Mouse (Mus musculus): ENCODE measurements around the gene Atpaf1.
A peak's percentile ranks its signal among the peaks of the same experiment; 100 is the strongest.

Gene Atpaf1

GRCm38 (mm10) chr4:115799981-115800380, 15.4 kb downstream of the Atpaf1 start:
- DNase-seq (ENCODE audit: low spot score in 2 of 2) = no peak

- DNase-seq (ENCODE audit: low spot score in 2 of 2) = no peak
Observed at GRCm38 (mm10) chr4:115812326-115812725, 27.7 kb downstream of the Atpaf1 start.

GRCm38 (mm10) chr4:115815606-115816005, 31.0 kb downstream of the Atpaf1 start:
- no peak for DNase-seq (ENCODE audit: low spot score in 2 of 2)

GRCm38 (mm10) chr4:115820199-115820598, 35.6 kb downstream of the Atpaf1 start:
- no peak for DNase-seq (ENCODE audit: low spot score in 2 of 2)

- peak in 1 of 2 experiments; percentile 6 for DNase-seq (ENCODE audit: low spot score in 2 of 2)
Observed at GRCm38 (mm10) chr4:115820944-115821343, 36.3 kb downstream of the Atpaf1 start.

- DNase-seq (ENCODE audit: low spot score in 2 of 2) = peak in 1 of 2 experiments; percentile 4
Observed at GRCm38 (mm10) chr4:115821431-115821830, 36.8 kb downstream of the Atpaf1 start.

GRCm38 (mm10) chr4:115821928-115822327, 37.3 kb downstream of the Atpaf1 start:
- no peak for DNase-seq (ENCODE audit: low spot score in 2 of 2)

GRCm38 (mm10) chr4:115824178-115824577, 39.6 kb downstream of the Atpaf1 start:
- no peak for DNase-seq (ENCODE audit: low spot score in 2 of 2)

GRCm38 (mm10) chr4:115825271-115825670, 40.7 kb downstream of the Atpaf1 start:
- DNase-seq (ENCODE audit: low spot score in 2 of 2) = no peak

- no peak for DNase-seq (ENCODE audit: low spot score in 2 of 2)
Observed at GRCm38 (mm10) chr4:115827066-115827465, 42.5 kb downstream of the Atpaf1 start.

- DNase-seq (ENCODE audit: low spot score in 2 of 2) = no peak
Observed at GRCm38 (mm10) chr4:115827535-115827887, 42.9 kb downstream of the Atpaf1 start.

- peak; percentile 76 to 77 for DNase-seq (ENCODE audit: low spot score in 2 of 2)
Observed at GRCm38 (mm10) chr4:115827888-115828571, 43.4 kb downstream of the Atpaf1 start, which contains the start of gene Mob3c. Mob3c (plus strand) TSS chr4:115828092.

GRCm38 (mm10) chr4:115828572-115828902, 43.9 kb downstream of the Atpaf1 start:
- no peak for DNase-seq (ENCODE audit: low spot score in 2 of 2)

- DNase-seq (ENCODE audit: low spot score in 2 of 2) = no peak
Observed at GRCm38 (mm10) chr4:115830491-115830890, 45.9 kb downstream of the Atpaf1 start.

- no peak for DNase-seq (ENCODE audit: low spot score in 2 of 2)
Observed at GRCm38 (mm10) chr4:115831221-115831620, 46.6 kb downstream of the Atpaf1 start.

- DNase-seq (ENCODE audit: low spot score in 2 of 2) = no peak
Observed at GRCm38 (mm10) chr4:115832040-115832439, 47.4 kb downstream of the Atpaf1 start.

- DNase-seq (ENCODE audit: low spot score in 2 of 2) = no peak
Observed at GRCm38 (mm10) chr4:115835576-115835975, 51.0 kb downstream of the Atpaf1 start.

- DNase-seq (ENCODE audit: low spot score in 2 of 2) = no peak
Observed at GRCm38 (mm10) chr4:115838196-115838595, 53.6 kb downstream of the Atpaf1 start.

- DNase-seq (ENCODE audit: low spot score in 2 of 2) = peak; percentile 88 to 94
Observed at GRCm38 (mm10) chr4:115838696-115839641, 54.4 kb downstream of the Atpaf1 start, which contains the start of gene Mknk1. Mknk1 (plus strand) TSS chr4:115839198.

GRCm38 (mm10) chr4:115839956-115840355, 55.3 kb downstream of the Atpaf1 start:
- DNase-seq (ENCODE audit: low spot score in 2 of 2) = no peak

GRCm38 (mm10) chr4:115840842-115841241, 56.2 kb downstream of the Atpaf1 start:
- DNase-seq (ENCODE audit: low spot score in 2 of 2) = no peak

- no peak for DNase-seq (ENCODE audit: low spot score in 2 of 2)
Observed at GRCm38 (mm10) chr4:115846656-115847055, 62.0 kb downstream of the Atpaf1 start.

GRCm38 (mm10) chr4:115847377-115847776, 62.8 kb downstream of the Atpaf1 start:
- no peak for DNase-seq (ENCODE audit: low spot score in 2 of 2)

Measured in urinary bladder, postnatal 4 days (tissue).